15 mouse cellular contexts compared by ENCODE assay signal in genomic region chr16:94590977-94591376, GRCm38 (mm10).
"Had no signal": no experiment of that assay in that cellular context is flagged by ENCODE, and none has a peak within 500 bp of the region (broad histone marks: within the 10 kb centered on the region; RNA-seq: fewer than 3 reads in every experiment).

No protein-coding gene starts in this region.

- H3K4me3 ChIP-seq: liver, embryonic 13.5 days; midbrain, embryonic 10.5 days; midbrain, embryonic 13.5 days; myocyte; neural tube, embryonic 13.5 days; stomach, embryonic 15.5 days had no signal

- H3K4me2 ChIP-seq: liver, embryonic 13.5 days; midbrain, embryonic 13.5 days; neural tube, embryonic 13.5 days; stomach, embryonic 15.5 days had no signal

- H3K36me3 ChIP-seq: neural tube, embryonic 13.5 days; stomach, embryonic 15.5 days had no signal

- H3K9me3 ChIP-seq: liver, embryonic 13.5 days; midbrain, embryonic 10.5 days; midbrain, embryonic 13.5 days; neural tube, embryonic 13.5 days; stomach, embryonic 15.5 days had no signal

- H3K27me3 ChIP-seq: liver, embryonic 13.5 days; midbrain, embryonic 13.5 days; neural tube, embryonic 13.5 days; stomach, embryonic 15.5 days had no signal

- H3K27ac ChIP-seq: liver, embryonic 13.5 days; midbrain, embryonic 10.5 days; midbrain, embryonic 13.5 days; neural tube, embryonic 13.5 days; stomach, embryonic 15.5 days had no signal

- DNase-seq: kidney, postnatal 25 days; liver, embryonic 13.5 days; lung, adult 2 months; lung, postnatal 14 days; lung, postnatal 4 days; retina, postnatal 1 day; right cerebral cortex, postnatal 25 days; spleen, adult 18-20 months; thymus, postnatal 36 days had no signal

- H3K9ac ChIP-seq: liver, embryonic 13.5 days; midbrain, embryonic 13.5 days; neural tube, embryonic 13.5 days; stomach, embryonic 15.5 days had no signal

- ATAC-seq: midbrain, embryonic 13.5 days; midbrain, embryonic 16.5 days had no signal
